Mouse (Mus musculus): Measurements from ENCODE around the gene Fam234b. TPM values are rescaled to one million over a fixed set of nuclear protein-coding genes. Genes with fewer than 3 reads are reported as not detected.

Gene Fam234b
- polyA plus RNA-seq, 1 experiment from 2014 or later, result 105 TPM

GRCm38 (mm10) chr6:135276474-135277295 lies 78.9 kb downstream of the Fam234b start:
- Histone ChIP-seq H3K27me3 (replicated peaks) (no peaks in the 10 kb centered on the region), H3K4me3 (replicated peaks) (no peak overlapping the region), H3K36me3 (no peaks in the 10 kb centered on the region), H3K9me3 (replicated peaks) (no peaks in the 10 kb centered on the region), H3K4me2 (no peak overlapping the region), H3K4me1 (peaks cover 11% of the 10 kb centered on the region), H3K27ac (replicated peaks) (no peak overlapping the region), H3K9ac (replicated peaks) (no peak overlapping the region)
- ATAC-seq (ENCODE audit: low FRiP score), result no peak
- WGBS, result 74% methylated on average over 6 of the region's 6 CpGs

- Histone ChIP-seq H3K27me3 (replicated peaks) (no peaks in the 10 kb centered on the region), H3K27ac (replicated peaks) (no peak overlapping the region), H3K9ac (replicated peaks) (no peak overlapping the region), H3K4me2 (no peak overlapping the region), H3K36me3 (no peaks in the 10 kb centered on the region), H3K4me1 (peaks cover 7% of the 10 kb centered on the region), H3K9me3 (replicated peaks) (no peaks in the 10 kb centered on the region), H3K4me3 (replicated peaks) (no peak overlapping the region)
- ATAC-seq (ENCODE audit: low FRiP score), result no peak
- WGBS, result 93% methylated on average over 6 of the region's 6 CpGs
Measured at GRCm38 (mm10) chr6:135278302-135278701, 80.5 kb downstream of the Fam234b start.

- Histone ChIP-seq H3K4me3 (replicated peaks) (no peak overlapping the region), H3K4me2 (no peak overlapping the region), H3K9ac (replicated peaks) (no peak overlapping the region), H3K36me3 (no peaks in the 10 kb centered on the region), H3K9me3 (replicated peaks) (no peaks in the 10 kb centered on the region), H3K27ac (replicated peaks) (no peak overlapping the region), H3K4me1 (peaks cover 7% of the 10 kb centered on the region), H3K27me3 (replicated peaks) (no peaks in the 10 kb centered on the region)
- no peak; the same call in 1 of the 2 replicates for ATAC-seq (ENCODE audit: low FRiP score)
- WGBS, result 39% methylated on average over 5 of the region's 5 CpGs
Measured at GRCm38 (mm10) chr6:135279286-135279685, 81.5 kb downstream of the Fam234b start.

DNA sequence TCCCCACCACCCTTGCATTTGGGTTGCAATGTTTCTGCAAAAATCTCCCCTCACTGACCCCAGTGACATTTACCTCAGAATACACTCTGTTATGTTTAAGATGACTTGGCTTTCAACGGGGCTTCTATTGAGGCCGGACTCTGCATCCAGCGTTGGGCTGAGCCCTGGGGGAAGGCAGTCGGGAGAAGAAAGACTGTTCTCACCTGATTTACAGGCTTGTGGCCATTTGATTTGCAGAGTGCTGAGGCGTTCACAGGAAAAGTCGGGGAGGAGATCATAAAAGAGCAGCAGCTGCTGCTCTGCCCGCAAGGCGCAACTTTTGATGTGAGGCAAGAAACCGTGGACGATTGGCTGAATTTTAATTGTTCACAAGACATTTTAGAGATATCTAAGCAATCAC lies 82.1 kb downstream of the Fam234b start:
- Histone ChIP-seq H3K36me3 (no peaks in the 10 kb centered on the region), H3K9ac (replicated peaks) (no peak overlapping the region), H3K9me3 (replicated peaks) (no peaks in the 10 kb centered on the region), H3K27ac (replicated peaks) (no peak overlapping the region), H3K4me3 (replicated peaks) (no peak overlapping the region), H3K4me1 (peaks cover 7% of the 10 kb centered on the region), H3K27me3 (replicated peaks) (no peaks in the 10 kb centered on the region), H3K4me2 (no peak overlapping the region)
- no peak for ATAC-seq (ENCODE audit: low FRiP score)
- 10% methylated on average over 10 of the region's 10 CpGs for WGBS

GRCm38 (mm10) chr6:135292391-135292790 lies 94.6 kb downstream of the Fam234b start:
- Histone ChIP-seq H3K4me3 (replicated peaks) (no peak overlapping the region), H3K9ac (replicated peaks) (no peak overlapping the region), H3K4me2 (no peak overlapping the region), H3K9me3 (replicated peaks) (no peaks in the 10 kb centered on the region), H3K4me1 (peaks cover 2% of the 10 kb centered on the region; the same call in 1 of the 2 replicates), H3K36me3 (no peaks in the 10 kb centered on the region), H3K27ac (replicated peaks) (no peak overlapping the region), H3K27me3 (replicated peaks) (no peaks in the 10 kb centered on the region)
- WGBS, result 74% methylated on average over 4 of the region's 4 CpGs
- ATAC-seq (ENCODE audit: low FRiP score), result no peak

DNA sequence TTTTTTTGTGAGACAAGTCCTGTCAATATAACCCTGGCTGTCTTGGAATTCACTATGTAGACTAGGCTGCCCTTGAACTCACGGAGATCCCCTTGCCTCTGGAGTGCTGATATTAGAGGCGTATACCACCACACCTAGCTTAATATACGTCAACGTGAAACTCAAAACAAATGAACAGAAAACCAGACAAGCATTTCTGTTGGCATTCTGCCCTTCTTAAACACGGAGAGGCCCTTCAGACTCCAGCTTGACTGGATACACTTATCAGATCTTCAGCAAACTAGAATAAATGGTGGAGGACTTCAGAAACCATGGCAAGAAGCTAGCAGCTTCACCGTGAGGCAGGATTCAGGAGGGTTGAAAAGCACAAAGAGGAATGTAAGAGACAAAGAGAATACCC lies 96.4 kb downstream of the Fam234b start:
- H3K27me3 ChIP-seq (replicated peaks), result no peaks in the 10 kb centered on the region
- H3K9ac ChIP-seq (replicated peaks), result no peak overlapping the region
- no peak for ATAC-seq (ENCODE audit: low FRiP score)
- no peak overlapping the region for H3K27ac ChIP-seq (replicated peaks)
- peaks cover 2% of the 10 kb centered on the region; the same call in 1 of the 2 replicates for H3K4me1 ChIP-seq
- H3K9me3 ChIP-seq (replicated peaks), result no peaks in the 10 kb centered on the region
- no peaks in the 10 kb centered on the region for H3K36me3 ChIP-seq
- no peak overlapping the region for H3K4me2 ChIP-seq
- no peak overlapping the region for H3K4me3 ChIP-seq (replicated peaks)
- WGBS, result 87% methylated on average over 6 of the region's 6 CpGs

Other genes with a start within 250 kb of the Fam234b start
- gene Apold1, start 216.3 kb upstream of the Fam234b start, polyA plus RNA-seq (2015; fragmentation: Nextera tagmentation; extraction: Ambion mirVana), result 4.0 and 4.1 TPM in 2 replicates
- 74.6 and 86.6 TPM in 2 replicates for gene Ddx47, start 186.4 kb upstream of the Fam234b start, polyA plus RNA-seq (2015; fragmentation: Nextera tagmentation; extraction: Ambion mirVana)
- 0.40 and 3.3 TPM in 2 replicates for gene Gprc5a, start 132.3 kb upstream of the Fam234b start, polyA plus RNA-seq (2015; fragmentation: Nextera tagmentation; extraction: Ambion mirVana)
- gene Gprc5d, start 79.7 kb upstream of the Fam234b start, polyA plus RNA-seq (2015; fragmentation: Nextera tagmentation; extraction: Ambion mirVana), result not detected in 2 replicates
- 6.2 and 10.8 TPM in 2 replicates for gene Hebp1, start within 50 bp of the Fam234b start, polyA plus RNA-seq (2015; fragmentation: Nextera tagmentation; extraction: Ambion mirVana)
- gene Gsg1, start 56.4 kb downstream of the Fam234b start, polyA plus RNA-seq (2015; fragmentation: Nextera tagmentation; extraction: Ambion mirVana), result 0.59 TPM in 1 of 2 replicates, not detected in the other
- 0.14 TPM in 1 of 2 replicates, not detected in the other for gene Pbp2, start 112.4 kb downstream of the Fam234b start, polyA plus RNA-seq (2015; fragmentation: Nextera tagmentation; extraction: Ambion mirVana)
- 12.3 and 19.4 TPM in 2 replicates for gene Emp1, start 164.6 kb downstream of the Fam234b start, polyA plus RNA-seq (2015; fragmentation: Nextera tagmentation; extraction: Ambion mirVana)

Measured in neural tube, embryonic 15.5 days (tissue).